Mouse (Mus musculus) hindbrain, embryonic 15.5 days (tissue): ENCODE results near the gene Pomgnt1. TPM values are rescaled to one million over a fixed set of nuclear protein-coding genes. Genes with fewer than 3 reads are reported as not detected.

Source experiments
- ATAC-seq: fragments of 200-750 bp; cut with Nextera tagmentation; 2 replicates; pipeline ENCODE4 v1.8.0; 2017; ENCODE audit warnings: low read depth, moderate number of reproducible peaks, moderate TSS enrichment; ENCODE audit not compliant: low FRiP score
- H3K27ac ChIP-seq: fragments of 300-500 bp; sonication (generic); replicated peaks from 2 replicates; pipeline ENCODE4 v1.5.1; 2015; ENCODE audit warnings: mild to moderate bottlenecking, inconsistent platforms
- H3K27me3 ChIP-seq: fragments of 300-500 bp; sonication (generic); 2 replicates; pipeline ENCODE4 v1.6.1; 2015; ENCODE audit warnings: control low read depth, inconsistent platforms
- H3K36me3 ChIP-seq: fragments of 300-500 bp; sonication (generic); 2 replicates; pipeline ENCODE4 v1.6.1; 2015; ENCODE audit warnings: control low read depth, inconsistent platforms
- H3K4me1 ChIP-seq: fragments of 300-500 bp; sonication (generic); replicated peaks from 2 replicates; pipeline ENCODE4 v1.6.1; 2015; ENCODE audit warnings: control low read depth, inconsistent platforms
- H3K4me2 ChIP-seq: fragments of 300-500 bp; sonication (generic); 2 replicates; pipeline ENCODE4 v1.6.1; 2015; ENCODE audit warnings: moderate library complexity, mild to moderate bottlenecking, inconsistent platforms
- H3K4me3 ChIP-seq: fragments of 300-500 bp; sonication (generic); 2 replicates; pipeline ENCODE4 v1.5.1; 2015; ENCODE audit warnings: mild to moderate bottlenecking, inconsistent platforms
- H3K9ac ChIP-seq: fragments of 300-500 bp; sonication (generic); 2 replicates; pipeline ENCODE4 v1.6.1; 2015; ENCODE audit warnings: inconsistent platforms
- H3K9me3 ChIP-seq: fragments of 300-500 bp; sonication (generic); 2 replicates; pipeline ENCODE4 v1.6.1; 2016; ENCODE audit warnings: control low read depth, inconsistent platforms
- WGBS: fragments of 180-500 bp; shearing (Covaris S2); methylation state at CpG from one replicate; pipeline ENCODE4 v1.1.7; 2015; 5-methylcytosine and 5-hydroxymethylcytosine counted together
- polyA plus RNA-seq: library from polyadenylated mRNA; unstranded; fragments of >200 nt; fragmentation: Nextera tagmentation; extraction: Ambion mirVana; gene quantifications from 2 replicates; pipeline ENCODE4 v1.2.1, GENCODE M21; 2015

The Pomgnt1 gene
- polyA plus RNA-seq, 1 experiment from 2014 or later: 69.5 TPM

GRCm38 (mm10) chr4:116164759-116165554 is 41.3 kb downstream of the Pomgnt1 start:
- 84% methylated on average over 2 of the region's 2 CpGs for WGBS
- Histone ChIP-seq H3K4me3 (no peak overlapping the region), H3K4me1 (no peaks in the 10 kb centered on the region), H3K27me3 (no peaks in the 10 kb centered on the region), H3K4me2 (no peak overlapping the region), H3K9ac (no peak overlapping the region), H3K27ac (no peak overlapping the region), H3K36me3 (no peaks in the 10 kb centered on the region), H3K9me3 (no peaks in the 10 kb centered on the region)
- no peak for ATAC-seq

DNA sequence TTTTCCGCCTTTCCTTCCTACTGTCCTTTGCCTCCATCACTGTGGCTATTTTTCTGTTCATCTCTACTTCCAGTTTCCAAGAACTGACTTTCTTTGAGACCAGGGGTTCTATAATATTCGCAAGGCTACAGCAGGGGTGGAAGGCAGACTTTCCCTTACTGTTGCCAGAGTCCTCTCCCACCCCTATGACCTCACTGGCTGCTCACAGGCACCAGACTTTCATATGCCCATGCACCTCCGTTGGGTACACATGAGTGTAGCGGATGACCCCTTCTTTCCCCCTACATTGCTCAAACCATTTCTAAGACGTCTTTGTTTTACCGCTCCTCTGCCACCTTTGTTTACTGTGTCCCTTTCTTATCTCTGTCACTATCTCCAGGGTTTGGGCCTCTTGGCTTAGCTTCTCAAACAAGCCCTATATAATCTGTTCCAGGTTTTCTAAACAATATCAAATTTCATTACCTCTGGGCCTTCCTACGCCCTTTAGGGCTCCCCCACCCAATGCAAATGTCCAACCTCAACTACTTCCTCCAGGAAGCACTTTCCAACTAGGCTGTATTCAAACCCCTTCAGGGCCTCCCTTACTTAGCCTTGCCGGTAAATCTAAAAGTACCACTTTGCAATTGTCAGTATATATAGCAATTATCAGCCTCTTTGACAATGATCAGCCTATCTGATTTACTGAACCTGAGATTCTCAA is 42.2 kb downstream of the Pomgnt1 start:
- no peak for ATAC-seq
- Histone ChIP-seq H3K4me2 (no peak overlapping the region), H3K9me3 (no peaks in the 10 kb centered on the region), H3K27ac (no peak overlapping the region), H3K4me1 (no peaks in the 10 kb centered on the region), H3K36me3 (no peaks in the 10 kb centered on the region), H3K4me3 (no peak overlapping the region), H3K9ac (no peak overlapping the region), H3K27me3 (no peaks in the 10 kb centered on the region)
- 75% methylated on average over 8 of the region's 8 CpGs for WGBS

- no peaks in the 10 kb centered on the region for H3K9me3 ChIP-seq
- ATAC-seq: no peak
- no peak within 1 kb of the TSS for H3K9ac ChIP-seq
- H3K27me3 ChIP-seq: no peaks in the 10 kb centered on the region
- no peaks in the 10 kb centered on the region for H3K36me3 ChIP-seq
- WGBS: 35% methylated on average over 7 of the region's 7 CpGs
- H3K4me1 ChIP-seq: no peaks in the 10 kb centered on the region
- no peak within 1 kb of the TSS for H3K27ac ChIP-seq
- no peak within 1 kb of the TSS for H3K4me3 ChIP-seq
- H3K4me2 ChIP-seq: no peak within 1 kb of the TSS
Measured at GRCm38 (mm10) chr4:116167404-116167803, 43.8 kb downstream of the Pomgnt1 start, which contains the start of gene Tspan1. TSS of gene Tspan1 (minus strand) at chr4:116167601.

- Histone ChIP-seq H3K4me2 (no peak overlapping the region), H3K4me3 (no peak overlapping the region), H3K27me3 (no peaks in the 10 kb centered on the region), H3K9ac (no peak overlapping the region), H3K36me3 (no peaks in the 10 kb centered on the region), H3K9me3 (no peaks in the 10 kb centered on the region), H3K27ac (no peak overlapping the region), H3K4me1 (no peaks in the 10 kb centered on the region)
- WGBS: 84% methylated on average over 7 of the region's 8 CpGs
- ATAC-seq: peak; percentile 51; the same call in 1 of the 2 replicates
Measured at GRCm38 (mm10) chr4:116168617-116169352, 45.1 kb downstream of the Pomgnt1 start.

DNA sequence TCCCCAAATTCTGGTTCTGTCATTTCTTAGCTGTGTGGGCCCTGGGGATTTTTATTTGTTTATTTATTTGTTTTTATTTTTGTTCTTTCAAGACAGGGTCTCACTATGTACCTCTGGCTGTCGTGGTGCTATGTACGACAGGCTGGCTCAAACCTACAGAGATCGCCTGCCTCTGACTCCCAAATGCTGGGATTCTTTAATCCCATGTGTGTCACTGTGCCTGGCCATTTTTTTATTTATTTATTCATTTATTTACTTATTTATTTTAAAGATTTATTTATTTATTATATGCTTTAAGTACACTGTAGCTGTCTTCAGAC is 45.7 kb downstream of the Pomgnt1 start:
- ATAC-seq: no peak; the same call in 1 of the 2 replicates
- Histone ChIP-seq H3K36me3 (no peaks in the 10 kb centered on the region), H3K4me1 (no peaks in the 10 kb centered on the region), H3K9ac (no peak overlapping the region), H3K4me3 (no peak overlapping the region), H3K27me3 (no peaks in the 10 kb centered on the region), H3K4me2 (no peak overlapping the region), H3K9me3 (no peaks in the 10 kb centered on the region), H3K27ac (no peak overlapping the region)
- 77% methylated on average over 3 of the region's 3 CpGs for WGBS

- Histone ChIP-seq H3K27me3 (no peaks in the 10 kb centered on the region), H3K4me3 (no peak within 1 kb of the TSS), H3K27ac (no peak within 1 kb of the TSS), H3K4me2 (no peak within 1 kb of the TSS), H3K4me1 (peaks cover 15% of the 10 kb centered on the region), H3K36me3 (no peaks in the 10 kb centered on the region), H3K9me3 (no peaks in the 10 kb centered on the region), H3K9ac (no peak within 1 kb of the TSS)
- ATAC-seq: no peak
- 78% methylated on average over 6 of the region's 6 CpGs for WGBS
Measured at GRCm38 (mm10) chr4:116173072-116173471, 49.4 kb downstream of the Pomgnt1 start, which contains the start of the genes 1700042G07Rik and Gm49337. TSS of gene 1700042G07Rik (plus strand) at chr4:116173372. TSS of gene Gm49337 (plus strand) at chr4:116173384.

GRCm38 (mm10) chr4:116173752-116174151 is 50.1 kb downstream of the Pomgnt1 start:
- H3K27ac ChIP-seq: no peak overlapping the region
- H3K36me3 ChIP-seq: no peaks in the 10 kb centered on the region
- H3K4me2 ChIP-seq: no peak overlapping the region
- H3K4me3 ChIP-seq: no peak overlapping the region
- no peak for ATAC-seq
- H3K9me3 ChIP-seq: no peaks in the 10 kb centered on the region
- no peak overlapping the region for H3K9ac ChIP-seq
- 86% methylated on average over 4 of the region's 4 CpGs for WGBS
- H3K4me1 ChIP-seq: peaks cover 15% of the 10 kb centered on the region
- H3K27me3 ChIP-seq: no peaks in the 10 kb centered on the region

DNA sequence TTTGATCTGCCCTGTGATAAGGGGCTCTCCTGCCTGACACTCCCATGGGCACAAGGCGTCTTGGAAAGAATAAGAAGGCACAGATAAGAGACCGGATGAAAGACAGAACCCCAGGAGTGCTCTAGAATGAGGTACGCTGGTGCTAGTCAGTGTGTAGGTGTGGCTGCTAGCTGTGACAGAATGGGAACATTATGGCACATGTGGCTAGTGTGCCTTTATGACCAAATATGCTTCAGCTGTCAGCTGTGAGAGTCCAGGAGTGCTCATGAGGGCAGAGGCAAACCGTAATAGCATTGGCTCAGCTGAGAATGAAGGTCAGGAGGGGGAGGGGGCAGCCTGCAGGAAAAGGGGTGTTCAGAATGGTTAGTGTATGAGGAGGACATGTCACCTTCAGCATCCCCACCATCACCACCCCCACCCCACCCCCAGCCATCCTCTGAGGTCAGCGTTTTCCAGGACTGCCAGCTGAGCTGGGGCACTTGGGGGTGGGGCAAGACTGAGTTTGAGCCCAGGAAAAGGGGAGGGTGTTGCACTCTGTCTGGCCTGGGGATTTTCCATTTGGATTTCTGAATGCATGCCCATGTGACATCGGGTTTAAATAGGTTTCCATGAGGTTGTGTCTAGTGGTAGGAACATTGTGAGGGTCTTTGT is 51.0 kb downstream of the Pomgnt1 start:
- Histone ChIP-seq H3K4me3 (no peak overlapping the region), H3K4me2 (no peak overlapping the region), H3K27me3 (no peaks in the 10 kb centered on the region), H3K4me1 (peaks cover 15% of the 10 kb centered on the region), H3K9me3 (no peaks in the 10 kb centered on the region), H3K27ac (no peak overlapping the region), H3K36me3 (no peaks in the 10 kb centered on the region), H3K9ac (no peak overlapping the region)
- whole genome bisulfite sequencing: 42% methylated on average over 6 of the region's 6 CpGs
- ATAC-seq: no peak

DNA sequence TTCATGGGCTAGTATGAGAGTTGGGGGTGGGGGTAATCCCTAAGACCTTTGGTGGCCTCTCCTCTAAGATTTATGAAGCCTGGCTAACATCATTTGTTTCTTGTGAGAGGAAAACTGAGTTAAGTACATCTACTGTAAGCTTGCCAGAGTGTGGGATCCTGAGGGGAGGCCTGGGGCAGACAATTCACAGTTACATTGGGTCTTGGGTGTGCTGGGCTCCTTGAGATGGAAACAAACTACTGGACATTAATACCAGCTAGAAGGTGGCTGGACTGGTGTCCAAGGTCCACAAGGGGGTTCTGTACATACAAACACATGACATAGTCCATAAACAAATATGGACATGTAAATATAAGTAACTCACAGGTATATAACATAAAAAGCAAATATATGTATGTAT is 51.5 kb downstream of the Pomgnt1 start:
- H3K36me3 ChIP-seq: no peaks in the 10 kb centered on the region
- H3K27ac ChIP-seq: no peak overlapping the region
- no peak overlapping the region for H3K4me3 ChIP-seq
- H3K9ac ChIP-seq: no peak overlapping the region
- no peaks in the 10 kb centered on the region for H3K27me3 ChIP-seq
- peaks cover 15% of the 10 kb centered on the region for H3K4me1 ChIP-seq
- H3K9me3 ChIP-seq: no peaks in the 10 kb centered on the region
- H3K4me2 ChIP-seq: no peak overlapping the region
- ATAC-seq: no peak

- Histone ChIP-seq H3K9me3 (no peaks in the 10 kb centered on the region), H3K4me1 (peaks cover 15% of the 10 kb centered on the region), H3K9ac (no peak overlapping the region), H3K27me3 (no peaks in the 10 kb centered on the region), H3K27ac (peak overlapping the region; percentile 66), H3K4me2 (peak overlapping the region; percentile 41), H3K4me3 (no peak overlapping the region), H3K36me3 (no peaks in the 10 kb centered on the region)
- 71% methylated on average over 7 of the region's 7 CpGs for WGBS
- peak; percentile 52 for ATAC-seq
Measured at GRCm38 (mm10) chr4:116175711-116176542, 52.3 kb downstream of the Pomgnt1 start.

GRCm38 (mm10) chr4:116176543-116176988 is 52.9 kb downstream of the Pomgnt1 start:
- Histone ChIP-seq H3K9me3 (no peaks in the 10 kb centered on the region), H3K27ac (peak overlapping the region; percentile 66), H3K4me2 (peak overlapping the region; percentile 41), H3K27me3 (no peaks in the 10 kb centered on the region), H3K36me3 (no peaks in the 10 kb centered on the region), H3K9ac (no peak overlapping the region), H3K4me1 (peaks cover 15% of the 10 kb centered on the region), H3K4me3 (no peak overlapping the region; the same call in 1 of the 2 replicates)
- WGBS: 23% methylated on average over 10 of the region's 10 CpGs
- peak; percentile 87 for ATAC-seq
